Mouse (Mus musculus): ENCODE data around the gene Cnppd1. TPM values are rescaled to one million over a fixed set of nuclear protein-coding genes. Genes with fewer than 3 reads are reported as not detected.

Cnppd1 gene
- total RNA-seq, 2 experiments from 2014 or later = 23.2 to 30.0 TPM

DNA sequence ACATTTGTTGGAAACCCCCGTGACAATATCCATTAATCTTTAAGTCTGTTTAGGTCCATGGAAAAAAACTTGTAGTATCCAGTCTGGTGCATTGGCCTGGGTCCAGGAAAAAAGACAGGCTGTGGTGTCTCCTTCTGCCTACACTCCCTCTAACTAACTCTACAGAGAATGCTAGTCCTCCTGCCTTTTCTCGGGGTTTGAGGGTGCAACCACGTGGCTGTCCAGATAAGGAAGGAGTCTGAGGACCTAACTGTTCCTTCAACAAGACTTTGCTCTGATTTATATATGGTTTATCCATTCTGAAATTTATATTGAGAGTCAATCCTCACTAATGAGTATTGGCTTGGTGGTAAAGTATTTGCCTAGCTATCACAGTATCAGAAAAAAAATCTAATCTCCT, 13.3 kb upstream of the Cnppd1 start:
- no peak for DNase-seq
- intact Hi-C loops (cut with DNase I) = no loop called here

DNA sequence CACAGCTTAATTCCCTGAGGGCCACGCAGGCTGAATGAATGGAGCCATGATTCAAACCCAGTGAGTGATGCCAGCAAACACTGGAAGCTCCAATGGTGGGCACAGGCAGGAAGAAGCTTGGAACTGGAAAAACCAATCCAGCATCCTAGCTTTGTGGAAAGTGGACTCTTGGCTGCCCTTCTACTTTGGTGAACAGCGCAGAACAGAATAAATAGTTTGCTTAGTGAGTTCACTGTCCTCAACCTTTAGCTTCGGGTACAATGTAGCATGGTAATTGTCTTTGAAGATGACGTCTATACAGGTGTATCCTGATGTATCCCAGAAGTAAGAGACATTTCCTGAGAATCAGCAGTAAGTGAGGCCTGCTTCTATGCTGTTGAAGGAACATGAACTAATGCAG, 6.2 kb upstream of the Cnppd1 start:
- DNase-seq = no peak
- intact Hi-C loops (cut with DNase I) = no loop called here

DNA sequence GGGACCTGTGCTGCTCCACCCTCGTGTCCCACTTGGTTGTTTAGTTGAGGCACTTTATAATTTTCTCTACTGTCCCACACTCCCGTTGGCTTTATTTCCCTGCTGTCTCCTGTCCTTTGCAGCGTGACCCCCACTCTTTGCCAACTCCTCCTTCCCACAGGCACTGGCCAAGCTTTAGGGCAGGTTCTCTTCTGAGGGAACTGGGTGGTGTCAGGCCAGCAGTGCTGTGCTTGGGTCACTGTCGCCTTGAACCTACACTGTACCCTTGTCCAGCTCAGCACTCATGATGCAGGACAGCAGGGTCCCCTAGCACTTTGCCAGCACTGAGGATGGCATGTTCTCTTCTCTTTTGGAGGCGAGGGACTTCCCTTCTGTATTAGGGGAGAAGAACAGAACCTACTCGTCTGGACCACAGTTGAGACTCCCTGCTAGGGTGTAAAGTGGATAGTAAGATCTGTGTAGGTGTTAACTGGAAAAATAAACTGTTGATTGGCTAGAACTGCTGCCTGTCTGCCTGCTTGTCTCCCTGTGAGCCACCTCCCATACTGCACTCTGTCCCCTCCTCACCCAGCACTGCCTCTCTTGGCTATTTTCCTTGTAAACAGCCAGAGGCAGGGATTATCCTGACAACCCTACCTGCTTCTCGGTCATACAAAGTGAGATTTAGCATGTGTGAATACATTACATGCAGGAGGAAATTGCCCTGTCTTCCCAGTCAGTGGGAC, 5.1 kb upstream of the Cnppd1 start:
- intact Hi-C loops (cut with DNase I) = no loop called here
- DNase-seq = no peak

DNA sequence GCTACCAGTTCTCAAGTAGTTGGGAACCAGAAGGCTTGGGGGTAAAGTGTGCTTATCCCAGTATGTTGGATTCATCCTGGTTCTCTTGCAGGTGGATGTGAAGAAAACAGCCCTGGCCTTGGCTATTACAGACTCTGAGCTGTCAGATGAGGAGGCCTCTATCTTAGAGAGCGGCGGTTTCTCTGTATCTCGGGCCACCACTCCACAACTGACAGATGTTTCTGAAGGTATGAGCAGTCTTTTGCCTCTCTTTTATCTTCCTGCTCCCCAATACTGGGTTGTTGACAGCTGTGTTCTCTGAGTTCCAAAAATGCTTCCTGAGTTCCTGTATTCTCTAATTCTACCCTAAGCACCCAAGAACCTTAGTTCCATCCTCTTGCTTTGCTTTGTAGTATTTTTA, 3.1 kb upstream of the Cnppd1 start:
- no peak for DNase-seq
- intact Hi-C loops (cut with DNase I) = no loop called here

DNA sequence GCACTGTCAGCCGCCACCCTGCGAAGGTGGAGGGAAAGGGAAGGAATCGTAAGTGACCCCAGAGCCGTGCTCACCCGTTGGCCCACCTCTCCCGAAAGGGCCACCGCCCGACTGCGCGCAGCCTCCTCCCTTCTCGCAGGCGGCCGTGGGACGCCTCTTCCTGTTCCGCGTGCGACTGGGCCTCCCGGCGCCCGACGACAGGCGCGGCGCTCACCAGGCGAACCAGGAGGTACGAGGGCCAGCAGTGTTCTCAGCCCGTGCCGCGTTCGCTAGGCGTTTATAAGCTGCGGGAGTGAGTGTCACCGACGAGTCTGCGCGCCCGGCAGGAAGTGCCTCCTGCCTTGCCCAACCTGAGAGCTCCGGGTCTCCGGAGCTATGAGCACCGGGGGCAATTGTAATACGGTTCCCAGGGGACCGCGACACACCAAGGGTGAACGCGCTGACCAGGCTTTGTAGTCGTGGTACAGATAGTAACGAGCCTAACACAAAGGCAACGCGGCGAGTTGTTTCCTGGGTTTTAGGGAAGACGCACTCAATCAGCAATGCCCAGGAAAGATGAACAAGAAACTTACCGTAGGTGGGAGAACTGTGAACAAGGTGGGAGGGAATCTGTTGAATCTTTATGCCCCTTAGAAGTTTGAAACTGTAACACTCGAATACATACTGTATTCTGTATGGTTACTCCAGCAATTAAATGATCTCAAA, 873 bp downstream of the Cnppd1 start:
- peak; percentile 76 to 86 for DNase-seq
- intact Hi-C loops (cut with DNase I) = no loop called here

DNA sequence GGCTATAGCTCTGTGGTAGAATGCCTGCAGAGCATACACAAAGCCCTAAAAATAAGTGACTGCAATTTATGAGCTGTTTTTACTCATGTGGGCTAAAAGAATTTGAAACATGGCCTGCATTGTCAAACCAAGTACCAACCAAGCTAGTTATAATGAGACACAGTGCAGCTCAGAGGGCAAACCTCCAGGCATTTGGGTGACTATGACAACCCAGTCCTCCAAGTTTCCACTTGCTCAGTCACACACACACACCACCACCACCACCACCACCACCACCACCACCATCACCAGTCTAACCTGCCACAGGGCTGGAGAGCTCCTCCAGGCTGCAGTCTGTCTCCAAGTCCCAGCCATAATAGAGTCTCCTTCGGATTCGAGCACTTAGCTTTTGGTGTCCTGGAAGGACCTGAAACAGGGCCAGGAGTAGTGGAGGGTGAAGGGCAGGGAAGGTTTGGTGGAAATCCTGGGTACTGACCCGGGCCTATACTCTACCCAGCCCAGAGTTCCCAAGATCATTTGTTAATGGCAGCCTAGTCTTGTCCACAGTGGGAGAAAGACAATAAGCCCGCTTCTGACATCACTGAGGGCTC, 1.8 kb downstream of the Cnppd1 start:
- intact Hi-C loops (cut with DNase I) = no loop called here
- DNase-seq = no peak

DNA sequence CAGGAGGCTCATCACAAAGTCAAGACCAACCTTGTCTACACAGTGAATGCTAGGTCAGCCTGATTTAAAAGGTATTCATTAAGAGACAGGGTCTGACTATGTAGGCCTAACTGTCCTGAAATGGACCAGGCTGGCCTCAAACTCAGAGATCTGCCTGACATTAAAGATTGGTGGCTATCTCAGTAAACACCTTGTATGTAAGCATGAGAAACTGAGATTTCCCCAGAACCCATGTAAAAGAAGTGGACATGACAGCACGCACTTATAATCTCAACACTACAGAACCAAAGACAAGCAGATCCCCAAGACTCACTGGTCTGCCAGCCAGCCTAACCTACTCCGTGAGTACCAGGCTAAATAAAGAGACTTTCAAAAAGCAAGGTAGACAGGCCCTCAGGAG, 4.1 kb downstream of the Cnppd1 start:
- intact Hi-C loops (cut with DNase I) = no loop called here
- DNase-seq = no peak

DNA sequence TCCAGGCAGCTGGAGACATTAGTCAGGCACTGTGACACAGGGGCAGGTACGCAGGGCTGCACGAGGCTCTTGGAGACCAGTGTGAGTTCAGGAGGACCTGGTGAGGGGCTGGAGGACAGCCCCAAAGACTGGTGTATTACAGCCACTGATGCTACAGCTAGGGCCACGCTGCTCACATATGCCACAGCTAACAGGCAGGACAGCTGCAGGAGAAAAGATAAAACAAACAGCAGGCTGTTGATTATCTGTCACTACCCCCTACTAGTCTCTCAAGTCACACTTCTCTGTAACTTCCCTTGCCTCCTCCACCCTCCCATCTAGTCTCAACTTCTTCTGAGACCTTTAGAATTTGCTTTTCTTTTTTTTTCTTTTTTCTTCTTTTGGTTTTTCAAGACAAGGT, 5.8 kb downstream of the Cnppd1 start:
- no peak for DNase-seq
- intact Hi-C loops (cut with DNase I) = no loop called here

DNA sequence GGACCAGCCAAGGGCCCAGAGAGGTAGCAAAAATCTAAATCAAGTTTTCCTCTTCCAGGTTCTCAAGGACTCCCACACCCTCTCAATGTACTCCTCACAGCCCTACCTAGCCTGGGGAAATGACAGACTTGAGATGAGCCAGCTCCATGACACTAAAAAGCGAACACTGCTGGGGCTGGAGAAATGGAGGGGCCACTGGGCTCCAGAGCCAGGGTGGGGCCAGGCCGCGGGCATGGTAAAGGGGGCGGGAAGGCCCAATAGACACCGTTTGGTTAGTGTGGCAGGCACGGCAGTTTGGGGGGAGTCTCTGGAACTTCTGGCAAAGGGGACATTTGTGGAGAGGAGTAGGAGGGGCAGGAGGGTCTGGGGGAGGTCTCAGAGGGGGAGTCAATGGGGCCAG, 6.2 kb downstream of the Cnppd1 start:
- no peak for DNase-seq
- intact Hi-C loops (cut with DNase I) = no loop called here

DNA sequence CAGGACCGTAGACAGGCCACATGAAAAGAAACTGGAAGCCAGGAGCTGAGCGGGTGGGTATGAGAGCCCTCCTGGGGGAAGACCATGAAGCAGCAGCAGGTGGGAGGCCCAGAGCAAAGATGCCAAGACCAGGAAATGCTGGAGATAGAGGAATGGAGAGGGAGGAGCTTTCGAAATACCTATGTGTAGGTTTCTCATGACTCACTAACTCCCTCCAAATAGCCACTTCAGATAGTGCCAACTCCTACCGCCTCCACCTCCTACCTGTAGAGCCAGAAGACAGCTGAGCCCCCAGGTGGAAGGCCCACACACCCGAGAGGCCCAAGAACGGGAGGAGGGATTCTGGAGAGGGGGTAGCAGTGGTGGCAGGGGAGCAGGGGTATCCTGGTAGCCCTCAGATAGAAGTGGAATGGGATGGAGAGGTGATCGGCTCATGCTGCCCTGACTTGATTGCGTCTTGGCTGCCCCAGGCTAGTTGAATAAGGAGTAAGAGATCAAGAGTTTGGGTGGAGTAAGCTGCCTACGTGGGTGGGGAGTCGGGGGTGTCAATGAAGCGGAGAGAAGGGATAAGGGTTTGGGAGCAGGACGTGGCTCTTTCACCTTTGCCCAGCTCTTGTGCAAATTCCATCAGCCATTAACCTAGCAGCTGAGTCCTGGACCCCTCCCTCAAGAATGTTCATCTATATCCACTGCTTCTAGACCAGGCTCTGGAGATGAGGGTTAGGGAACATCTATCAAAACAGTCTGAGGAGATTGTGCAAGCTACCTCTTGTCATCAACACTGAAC, 8.9 kb downstream of the Cnppd1 start, which contains the start of gene Slc23a3:
TSS of gene Slc23a3 (minus strand) at position 470 of the 787 bp plus-strand sequence.
- no peak for DNase-seq
- intact Hi-C loops (cut with DNase I) = no loop called here

DNA sequence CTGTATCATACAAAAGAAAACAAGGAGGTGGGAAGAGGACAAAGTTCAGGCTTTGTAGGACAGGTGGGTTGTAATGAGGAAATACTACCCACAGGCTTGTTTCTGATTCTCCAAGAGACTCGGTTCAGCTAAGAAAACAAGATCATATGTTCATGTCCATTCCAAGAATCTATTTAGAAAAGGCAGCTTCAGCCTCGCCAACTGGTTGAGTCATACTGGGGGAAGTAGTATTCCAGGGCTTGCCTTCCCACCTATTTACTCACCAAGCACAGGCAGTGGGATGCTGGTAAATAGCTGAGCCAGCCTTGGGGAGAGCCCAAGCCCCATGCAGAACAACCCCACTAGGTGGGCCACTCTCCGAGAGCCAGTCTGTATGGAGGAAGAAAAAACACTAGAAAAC, 13.9 kb downstream of the Cnppd1 start:
- intact Hi-C loops (cut with DNase I) = no loop called here
- DNase-seq = no peak

DNA sequence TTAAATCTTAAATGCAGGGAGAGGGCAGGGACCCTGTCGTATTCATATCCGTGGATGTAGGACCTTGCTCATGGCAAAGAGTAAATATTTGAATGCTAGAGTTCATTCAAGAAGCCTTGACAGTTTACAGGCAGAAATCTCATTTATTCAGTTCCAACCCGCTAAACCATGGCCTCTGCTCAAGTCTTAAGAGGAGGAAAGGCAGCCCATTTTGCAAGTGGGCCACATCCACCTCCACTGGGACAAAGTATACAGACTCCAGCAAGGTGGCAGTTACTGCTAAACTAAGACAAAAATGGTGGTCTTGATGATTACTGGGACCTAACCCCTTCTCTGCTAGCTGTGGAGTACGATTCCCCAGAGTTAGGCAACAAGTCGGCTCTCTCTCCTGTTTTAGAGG, 17.1 kb downstream of the Cnppd1 start:
- intact Hi-C loops (cut with DNase I) = no loop called here
- DNase-seq = no peak

DNA sequence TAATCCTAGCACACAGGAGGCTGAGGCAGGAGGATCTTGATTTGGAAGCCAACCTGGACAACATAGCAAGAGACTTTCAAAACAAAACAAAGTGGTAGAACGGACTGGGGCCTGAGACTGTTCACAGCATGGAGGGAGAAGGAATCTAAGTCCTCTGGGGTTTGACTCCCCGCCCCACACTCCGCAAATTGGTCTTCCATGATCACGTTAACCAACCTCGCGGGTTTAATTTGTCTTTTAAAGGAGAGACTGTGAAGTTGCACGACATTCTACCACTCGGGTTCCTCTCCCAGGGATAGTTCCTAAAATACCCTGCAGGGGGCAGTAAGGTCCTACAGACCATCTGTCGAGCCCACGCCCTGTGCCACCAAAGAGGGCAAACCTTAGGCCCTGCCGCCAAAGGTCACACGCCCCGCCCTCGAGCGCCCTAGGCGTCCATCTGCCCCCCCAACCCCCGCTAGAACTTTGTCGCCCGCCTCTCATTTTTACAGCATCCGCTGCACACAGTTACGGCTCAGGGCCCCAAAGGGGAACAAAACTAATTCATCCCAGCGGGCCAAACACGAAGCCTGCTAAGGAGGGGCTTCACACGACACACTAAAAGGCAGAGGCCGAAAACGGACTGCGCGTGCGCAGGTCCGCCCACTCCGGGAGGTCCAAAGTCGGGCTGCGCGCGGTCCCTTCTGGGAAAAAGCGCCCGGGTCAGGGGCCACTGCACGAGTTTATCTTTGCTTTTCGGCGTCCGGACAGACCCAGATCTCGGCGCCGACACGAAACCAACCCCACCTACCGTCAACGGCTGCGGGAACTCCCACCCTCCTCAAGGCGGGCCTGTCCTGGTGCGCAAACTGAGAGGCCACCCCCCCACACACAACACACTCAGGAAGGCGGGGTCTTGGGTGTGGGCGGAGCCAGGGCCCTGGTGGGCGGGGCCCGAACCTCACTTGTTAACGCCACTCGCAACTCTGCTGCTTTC, 17.9 kb downstream of the Cnppd1 start, which contains the start of gene Nhej1:
TSS of gene Nhej1 (minus strand) at position 855 of the 976 bp plus-strand sequence.
- intact Hi-C loops (cut with DNase I) = no loop called here
- peak; percentile 96 to 97 for DNase-seq

DNA sequence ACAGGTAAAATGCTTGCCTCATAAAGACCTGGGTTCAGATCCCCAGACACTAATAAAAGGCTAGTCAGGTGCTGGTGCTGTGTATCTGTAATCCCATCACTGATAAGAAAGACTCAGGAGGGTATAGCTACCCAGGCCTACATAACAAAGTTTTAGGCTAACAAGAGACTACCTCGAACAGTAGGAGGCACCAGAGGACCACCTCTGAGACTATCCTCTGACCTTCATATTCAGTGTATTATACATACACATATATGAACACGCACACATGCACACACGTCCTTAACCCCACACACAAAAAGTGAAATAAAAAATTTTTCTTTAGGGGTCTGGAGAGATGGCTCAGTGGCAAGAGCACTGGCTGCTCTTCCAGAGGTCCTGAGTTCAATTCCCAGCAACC, 20.3 kb downstream of the Cnppd1 start:
- intact Hi-C loops (cut with DNase I) = no loop called here

More for the DNA sequence above, 20.3 kb downstream of the Cnppd1 start:
- no peak for DNase-seq

Other genes starting within 250 kb of the Cnppd1 start
- gene Cryba2, start 249.6 kb downstream of the Cnppd1 start, total RNA-seq (2021) = not detected
- gene Cfap65, start 207.1 kb downstream of the Cnppd1 start, total RNA-seq (2021) = not detected
- under 1 TPM in 1 of 2 experiments, not detected in 1; 0.14 TPM for gene Ihh, start 191.0 kb downstream of the Cnppd1 start, total RNA-seq (2021)
- gene Nhej1, start 17.5 kb downstream of the Cnppd1 start, total RNA-seq (2021) = 1 to 10 TPM; 4.5 TPM
- gene Slc23a3, start 8.8 kb downstream of the Cnppd1 start, total RNA-seq (2021) = under 1 TPM; 0.56 to 0.57 TPM
- 10 to 100 TPM; 22.2 to 23.5 TPM for gene Retreg2, start 67 bp upstream of the Cnppd1 start, total RNA-seq (2021)
- gene Zfand2b, start 25.9 kb upstream of the Cnppd1 start, total RNA-seq (2021) = 10 to 100 TPM; 14.9 to 17.6 TPM
- 10 to 100 TPM; 28.8 to 30.4 TPM for gene Abcb6, start 37.7 kb upstream of the Cnppd1 start, total RNA-seq (2021)
- gene Ankzf1, start 49.4 kb upstream of the Cnppd1 start, total RNA-seq (2021) = 10 to 100 TPM; 13.3 to 13.5 TPM
- 10 to 100 TPM; 73.8 to 76.3 TPM for gene Atg9a, start 49.5 kb upstream of the Cnppd1 start, total RNA-seq (2021)
- 1 to 10 TPM; 2.5 to 4.0 TPM for gene Glb1l, start 68.1 kb upstream of the Cnppd1 start, total RNA-seq (2021)
- 10 to 100 TPM; 38.1 to 41.0 TPM for gene Stk16, start 68.1 kb upstream of the Cnppd1 start, total RNA-seq (2021)
- gene Tuba4a, start 77.2 kb upstream of the Cnppd1 start, total RNA-seq (2021) = 100 to 1,000 TPM; 778 to 837 TPM
- gene A630095N17Rik, start 89.4 kb upstream of the Cnppd1 start, total RNA-seq (2021) = not detected
- 100 to 1,000 TPM; 104 to 112 TPM for gene Dnajb2, start 93.7 kb upstream of the Cnppd1 start, total RNA-seq (2021)
- gene Ptprn, start 121.8 kb upstream of the Cnppd1 start, total RNA-seq (2021) = under 1 TPM; 0.92 to 0.95 TPM
- gene Resp18, start 135.7 kb upstream of the Cnppd1 start, total RNA-seq (2021) = not detected
- gene Dnpep, start 175.3 kb upstream of the Cnppd1 start, total RNA-seq (2021) = 10 to 100 TPM; 78.0 to 89.7 TPM
- 1,000 to 10,000 TPM; 1,347 to 1,420 TPM for gene Des, start 217.6 kb upstream of the Cnppd1 start, total RNA-seq (2021)
- 100 to 1,000 TPM; 120 to 128 TPM for gene Speg, start 232.6 kb upstream of the Cnppd1 start, total RNA-seq (2021)